Mouse (Mus musculus): ENCODE measurements around the gene Oxa1l. TPM values are rescaled to one million over a fixed set of nuclear protein-coding genes. Genes with fewer than 3 reads are reported as not detected.
"Not testable (repeated sequence)": the region's sequence is repeated elsewhere in the genome, so short reads cannot be mapped to it uniquely, and the experiment has no call there.

Gene Oxa1l
- polyA plus RNA-seq, 1 experiment from 2014 or later: 21.4 TPM

GRCm38 (mm10) chr14:54341807-54342206 lies 18.8 kb upstream of the Oxa1l start:
- not testable (repeated sequence) for H3K36me3 ChIP-seq; H3K27ac ChIP-seq; ATAC-seq (ENCODE audit: low read depth); H3K4me3 ChIP-seq (replicated peaks); H3K4me2 ChIP-seq; H3K4me1 ChIP-seq (replicated peaks); H3K9me3 ChIP-seq (replicated peaks); DNase-seq; H3K9ac ChIP-seq; H3K27me3 ChIP-seq
- WGBS (ENCODE audit: insufficient replicate concordance): 27% methylated on average over 2 of the region's 2 CpGs

- H3K4me3 ChIP-seq (replicated peaks); ATAC-seq (ENCODE audit: low read depth); DNase-seq; H3K9me3 ChIP-seq (replicated peaks); H3K9ac ChIP-seq; H3K36me3 ChIP-seq; H3K4me1 ChIP-seq (replicated peaks); H3K4me2 ChIP-seq; H3K27ac ChIP-seq; H3K27me3 ChIP-seq: not testable (repeated sequence)
- 56% methylated on average over 16 of the region's 16 CpGs for WGBS (ENCODE audit: insufficient replicate concordance)
These were observed 9.7 kb upstream of the Oxa1l start for GRCm38 (mm10) chr14:54350773-54351541.

- Histone ChIP-seq H3K9me3 (replicated peaks) (0 out of 2 replicates have a peak, but pooled peaks cover 2% of the 10 kb centered on the region), H3K4me1 (replicated peaks) (no peaks in the 10 kb centered on the region), H3K9ac (no peak overlapping the region), H3K36me3 (no peaks in the 10 kb centered on the region), H3K27ac (no peak overlapping the region), H3K4me2 (no peak overlapping the region), H3K27me3 (no peaks in the 10 kb centered on the region), H3K4me3 (replicated peaks) (no peak overlapping the region)
- WGBS (ENCODE audit: insufficient replicate concordance): 73% methylated on average over 8 of the region's 8 CpGs
- DNase-seq (no peak), ATAC-seq (ENCODE audit: low read depth) (no peak)
These were observed 8.3 kb upstream of the Oxa1l start for GRCm38 (mm10) chr14:54352314-54352713.

- ATAC-seq (ENCODE audit: low read depth) (no peak), DNase-seq (no peak)
- no peaks in the 10 kb centered on the region for H3K4me1 ChIP-seq (replicated peaks)
- no peak overlapping the region for H3K4me2 ChIP-seq
- no peak overlapping the region for H3K9ac ChIP-seq
- H3K4me3 ChIP-seq (replicated peaks): no peak overlapping the region
- H3K27me3 ChIP-seq: no peaks in the 10 kb centered on the region
- no peaks in the 10 kb centered on the region for H3K36me3 ChIP-seq
- WGBS (ENCODE audit: insufficient replicate concordance): 19% methylated on average over 1 of the region's 1 CpGs
- 0 out of 2 replicates have a peak, but pooled peaks cover 2% of the 10 kb centered on the region for H3K9me3 ChIP-seq (replicated peaks)
- no peak overlapping the region for H3K27ac ChIP-seq
These were observed 6.2 kb upstream of the Oxa1l start for GRCm38 (mm10) chr14:54354406-54354805.

GRCm38 (mm10) chr14:54363156-54363555 lies 2.5 kb downstream of the Oxa1l start:
- peaks cover 25% of the 10 kb centered on the region for H3K4me1 ChIP-seq (replicated peaks)
- H3K27ac ChIP-seq: no peak overlapping the region
- H3K27me3 ChIP-seq: no peaks in the 10 kb centered on the region
- H3K9ac ChIP-seq: no peak overlapping the region
- H3K4me3 ChIP-seq (replicated peaks): no peak overlapping the region
- DNase-seq: no peak
- ATAC-seq (ENCODE audit: low read depth): no peak
- 87% methylated on average over 8 of the region's 8 CpGs for WGBS (ENCODE audit: insufficient replicate concordance)
- H3K36me3 ChIP-seq: peaks cover 50% of the 10 kb centered on the region
- H3K4me2 ChIP-seq: no peak overlapping the region
- no peaks in the 10 kb centered on the region for H3K9me3 ChIP-seq (replicated peaks)

GRCm38 (mm10) chr14:54365026-54365645 lies 4.5 kb downstream of the Oxa1l start:
- no peak for ATAC-seq (ENCODE audit: low read depth)
- Histone ChIP-seq H3K9ac (no peak overlapping the region), H3K4me1 (replicated peaks) (peaks cover 22% of the 10 kb centered on the region), H3K36me3 (peaks cover 69% of the 10 kb centered on the region), H3K27ac (no peak overlapping the region), H3K4me2 (no peak overlapping the region), H3K9me3 (replicated peaks) (no peaks in the 10 kb centered on the region), H3K27me3 (no peaks in the 10 kb centered on the region), H3K4me3 (replicated peaks) (no peak overlapping the region)
- WGBS (ENCODE audit: insufficient replicate concordance): 76% methylated on average over 5 of the region's 5 CpGs
- no peak for DNase-seq

GRCm38 (mm10) chr14:54366581-54366980 lies 5.9 kb downstream of the Oxa1l start:
- 87% methylated on average over 10 of the region's 10 CpGs for WGBS (ENCODE audit: insufficient replicate concordance)
- peaks cover 81% of the 10 kb centered on the region for H3K36me3 ChIP-seq

GRCm38 (mm10) chr14:54367429-54368060 lies 6.9 kb downstream of the Oxa1l start:
- peaks cover 86% of the 10 kb centered on the region for H3K36me3 ChIP-seq
- no peak overlapping the region for H3K4me2 ChIP-seq
- 86% methylated on average over 18 of the region's 18 CpGs for WGBS (ENCODE audit: insufficient replicate concordance)
- ATAC-seq (ENCODE audit: low read depth) (no peak), DNase-seq (no peak)
- no peaks in the 10 kb centered on the region for H3K27me3 ChIP-seq
- H3K9ac ChIP-seq: no peak overlapping the region
- H3K4me1 ChIP-seq (replicated peaks): peaks cover 8% of the 10 kb centered on the region; the same call in 1 of the 2 replicates
- no peaks in the 10 kb centered on the region for H3K9me3 ChIP-seq (replicated peaks)
- no peak overlapping the region for H3K4me3 ChIP-seq (replicated peaks)
- no peak overlapping the region for H3K27ac ChIP-seq

More at GRCm38 (mm10) chr14:54366581-54366980, 5.9 kb downstream of the Oxa1l start:
- Histone ChIP-seq H3K4me3 (replicated peaks) (no peak overlapping the region), H3K27me3 (no peaks in the 10 kb centered on the region), H3K9me3 (replicated peaks) (no peaks in the 10 kb centered on the region), H3K4me2 (no peak overlapping the region), H3K9ac (no peak overlapping the region), H3K4me1 (replicated peaks) (peaks cover 18% of the 10 kb centered on the region), H3K27ac (no peak overlapping the region)
- ATAC-seq (ENCODE audit: low read depth): no peak
- DNase-seq: no peak

- DNase-seq (no peak), ATAC-seq (ENCODE audit: low read depth) (no peak)
- H3K9ac ChIP-seq: no peak overlapping the region
- WGBS (ENCODE audit: insufficient replicate concordance): 81% methylated on average over 3 of the region's 3 CpGs
- peaks cover 79% of the 10 kb centered on the region for H3K36me3 ChIP-seq
- no peaks in the 10 kb centered on the region for H3K27me3 ChIP-seq
- H3K4me1 ChIP-seq (replicated peaks): no peaks in the 10 kb centered on the region; the same call in 1 of the 2 replicates
- no peak overlapping the region for H3K4me3 ChIP-seq (replicated peaks)
- H3K9me3 ChIP-seq (replicated peaks): no peaks in the 10 kb centered on the region
- no peak overlapping the region for H3K4me2 ChIP-seq
- no peak overlapping the region for H3K27ac ChIP-seq
These were observed 8.7 kb downstream of the Oxa1l start for GRCm38 (mm10) chr14:54369372-54369771.

GRCm38 (mm10) chr14:54370595-54370994 lies 10.0 kb downstream of the Oxa1l start:
- peaks cover 69% of the 10 kb centered on the region for H3K36me3 ChIP-seq
- H3K27me3 ChIP-seq: no peaks in the 10 kb centered on the region
- DNase-seq (no peak), ATAC-seq (ENCODE audit: low read depth) (no peak)
- no peak overlapping the region for H3K9ac ChIP-seq
- H3K4me1 ChIP-seq (replicated peaks): no peaks in the 10 kb centered on the region
- no peak overlapping the region for H3K4me3 ChIP-seq (replicated peaks)
- H3K9me3 ChIP-seq (replicated peaks): no peaks in the 10 kb centered on the region
- 80% methylated on average over 6 of the region's 6 CpGs for WGBS (ENCODE audit: insufficient replicate concordance)
- H3K4me2 ChIP-seq: no peak overlapping the region
- H3K27ac ChIP-seq: no peak overlapping the region

GRCm38 (mm10) chr14:54371460-54371859 lies 10.8 kb downstream of the Oxa1l start:
- H3K4me3 ChIP-seq (replicated peaks): no peak overlapping the region
- WGBS (ENCODE audit: insufficient replicate concordance): 93% methylated on average over 10 of the region's 10 CpGs
- DNase-seq (no peak), ATAC-seq (ENCODE audit: low read depth) (no peak)
- peaks cover 63% of the 10 kb centered on the region for H3K36me3 ChIP-seq
- no peaks in the 10 kb centered on the region for H3K9me3 ChIP-seq (replicated peaks)
- H3K27me3 ChIP-seq: no peaks in the 10 kb centered on the region
- H3K9ac ChIP-seq: no peak overlapping the region
- H3K4me1 ChIP-seq (replicated peaks): no peaks in the 10 kb centered on the region
- H3K27ac ChIP-seq: no peak overlapping the region
- H3K4me2 ChIP-seq: no peak overlapping the region
